Mouse (Mus musculus) cerebellum, postnatal 4 days (tissue): ENCODE results near the gene Mink1.

Experiments
- DNase-seq, 2 experiments: peaks; one replicate each; pipeline ENCODE4 v3.0.0; 2022; ENCODE audit warnings: low spot score in 2 of 2, mixed read lengths in 1 of 2

The Mink1 gene

GRCm38 (mm10) chr11:70630129-70630528 is 67.4 kb downstream of the Mink1 start:
- no peak for DNase-seq

GRCm38 (mm10) chr11:70635601-70636000 is 72.9 kb downstream of the Mink1 start:
- no peak for DNase-seq

- no peak for DNase-seq
Measured at GRCm38 (mm10) chr11:70637764-70638163, 75.1 kb downstream of the Mink1 start.

GRCm38 (mm10) chr11:70638293-70638692 is 75.6 kb downstream of the Mink1 start:
- no peak for DNase-seq

GRCm38 (mm10) chr11:70638714-70639278 is 76.1 kb downstream of the Mink1 start, which contains the start of gene Gp1ba:
Gp1ba (plus strand) TSS chr11:70639122.
- DNase-seq = no peak

- DNase-seq = no peak
Measured at GRCm38 (mm10) chr11:70639976-70640375, 77.3 kb downstream of the Mink1 start.

- DNase-seq = no peak
Measured at GRCm38 (mm10) chr11:70641241-70641640, 78.6 kb downstream of the Mink1 start.

GRCm38 (mm10) chr11:70643051-70643450 is 80.4 kb downstream of the Mink1 start:
- no peak for DNase-seq

GRCm38 (mm10) chr11:70644564-70645103 is 82.0 kb downstream of the Mink1 start:
- DNase-seq = no peak

GRCm38 (mm10) chr11:70645461-70646258 is 83.0 kb downstream of the Mink1 start:
- DNase-seq = no peak

- peak in 1 of 2 experiments; percentile 26 for DNase-seq
Measured at GRCm38 (mm10) chr11:70646259-70646555, 83.5 kb downstream of the Mink1 start.

- DNase-seq = peak; percentile 86 to 95
Measured at GRCm38 (mm10) chr11:70646691-70647650, 84.3 kb downstream of the Mink1 start, which contains the start of the genes Rnf167 and Slc25a11. Rnf167 (plus strand) TSS chr11:70647235. Slc25a11 (minus strand) TSS chr11:70647479.

- DNase-seq = peak in 1 of 2 experiments; percentile 29
Measured at GRCm38 (mm10) chr11:70647716-70648420, 85.2 kb downstream of the Mink1 start.

- DNase-seq = no peak
Measured at GRCm38 (mm10) chr11:70648512-70648911, 85.8 kb downstream of the Mink1 start.

- no peak for DNase-seq
Measured at GRCm38 (mm10) chr11:70649185-70649734, 86.6 kb downstream of the Mink1 start.

- DNase-seq = no peak
Measured at GRCm38 (mm10) chr11:70650322-70651175, 87.9 kb downstream of the Mink1 start.

GRCm38 (mm10) chr11:70651391-70651790 is 88.7 kb downstream of the Mink1 start:
- no peak for DNase-seq

GRCm38 (mm10) chr11:70652029-70652883 is 89.6 kb downstream of the Mink1 start:
- no peak for DNase-seq

- DNase-seq = no peak
Measured at GRCm38 (mm10) chr11:70652884-70653344, 90.2 kb downstream of the Mink1 start.
